Mouse (Mus musculus) kidney, embryonic 16.5 days (tissue): ENCODE data around the gene Bptf. TPM values are rescaled to one million over a fixed set of nuclear protein-coding genes. Genes with fewer than 3 reads are reported as not detected.

Experiments used
- polyA plus RNA-seq: library from polyadenylated mRNA; unstranded; fragments of >200 nt; fragmentation: Nextera tagmentation; extraction: Ambion mirVana; gene quantifications from 2 replicates; pipeline ENCODE4 v1.2.1, GENCODE M21; 2015

The Bptf gene
- polyA plus RNA-seq, 1 experiment from 2014 or later: 27.7 TPM

Other genes with a start within 250 kb of the Bptf start
- 11.9 and 13.7 TPM in 2 replicates for gene Smurf2, start 211.4 kb downstream of the Bptf start, polyA plus RNA-seq
- gene Kpna2, start 132.6 kb downstream of the Bptf start, polyA plus RNA-seq: 353 and 411 TPM in 2 replicates
- 1.4 and 1.8 TPM in 2 replicates for gene 1810010H24Rik, start 106.4 kb downstream of the Bptf start, polyA plus RNA-seq
- 61.3 and 63.0 TPM in 2 replicates for gene Nol11, start 57.3 kb upstream of the Bptf start, polyA plus RNA-seq